Mouse (Mus musculus) kidney, embryonic 16.5 days (tissue): ENCODE data around the gene Rgs10. TPM values are rescaled to one million over a fixed set of nuclear protein-coding genes. Genes with fewer than 3 reads are reported as not detected.

Experiments used
- ATAC-seq: fragments of 200-750 bp; cut with Nextera tagmentation; 2 replicates; pipeline ENCODE4 v1.8.0; 2017; ENCODE audit warnings: moderate TSS enrichment; ENCODE audit not compliant: low FRiP score, low TSS enrichment
- H3K27ac ChIP-seq: fragments of 300-500 bp; sonication (generic); 2 replicates; pipeline ENCODE4 v1.5.1; 2014; ENCODE audit warnings: low read length
- H3K27me3 ChIP-seq: fragments of 300-500 bp; sonication (generic); 2 replicates; pipeline ENCODE4 v1.6.1; 2014; ENCODE audit warnings: low read length, control low read depth, mixed read lengths; ENCODE audit not compliant: insufficient read depth
- H3K36me3 ChIP-seq: fragments of 300-500 bp; sonication (generic); 2 replicates; pipeline ENCODE4 v1.6.1; 2014; ENCODE audit warnings: low read length, control low read depth, mixed read lengths; ENCODE audit not compliant: insufficient read depth
- H3K4me1 ChIP-seq: fragments of 300-500 bp; sonication (generic); 2 replicates; pipeline ENCODE4 v1.6.1; 2014; ENCODE audit warnings: low read length, control low read depth, mixed read lengths; ENCODE audit not compliant: insufficient read depth
- H3K4me2 ChIP-seq: fragments of 300-500 bp; sonication (generic); replicated peaks from 2 replicates; pipeline ENCODE4 v1.6.1; 2014; ENCODE audit warnings: low read depth, low read length
- H3K4me3 ChIP-seq: fragments of 300-500 bp; sonication (generic); 2 replicates; pipeline ENCODE4 v1.5.1; 2014; ENCODE audit warnings: mild to moderate bottlenecking, low read length
- H3K9ac ChIP-seq: fragments of 300-500 bp; sonication (generic); replicated peaks from 2 replicates; pipeline ENCODE4 v1.6.1; 2014; ENCODE audit warnings: low read length
- H3K9me3 ChIP-seq: fragments of 300-500 bp; sonication (generic); 2 replicates; pipeline ENCODE4 v1.6.1; 2016; ENCODE audit warnings: low read length, control low read depth
- WGBS: fragments of 180-500 bp; shearing (Covaris S2); extraction: QIAGEN DNeasy Blood & Tissue Kit; methylation state at CpG from one replicate; pipeline ENCODE4 v1.1.7; 2014; 5-methylcytosine and 5-hydroxymethylcytosine counted together
- polyA plus RNA-seq: library from polyadenylated mRNA; unstranded; fragments of >200 nt; fragmentation: Nextera tagmentation; extraction: Ambion mirVana; gene quantifications from 2 replicates; pipeline ENCODE4 v1.2.1, GENCODE M21; 2015

The Rgs10 gene
- polyA plus RNA-seq, 1 experiment from 2014 or later: 7.7 TPM

- WGBS: 68% methylated on average over 16 of the region's 16 CpGs
- no peaks in the 10 kb centered on the region; the same call in 1 of the 2 replicates for H3K27me3 ChIP-seq
- no peak overlapping the region for H3K4me2 ChIP-seq
- H3K27ac ChIP-seq: peak overlapping the region; percentile 20; the same call in 1 of the 2 replicates
- no peaks in the 10 kb centered on the region for H3K36me3 ChIP-seq
- no peak for ATAC-seq
- H3K9me3 ChIP-seq: no peaks in the 10 kb centered on the region
- no peak overlapping the region for H3K4me3 ChIP-seq
- H3K9ac ChIP-seq: no peak overlapping the region; the same call in 1 of the 2 replicates
- peaks cover 7% of the 10 kb centered on the region; the same call in 1 of the 2 replicates for H3K4me1 ChIP-seq
These were observed 39.3 kb downstream of the Rgs10 start for GRCm38 (mm10) chr7:128379162-128379805.

DNA sequence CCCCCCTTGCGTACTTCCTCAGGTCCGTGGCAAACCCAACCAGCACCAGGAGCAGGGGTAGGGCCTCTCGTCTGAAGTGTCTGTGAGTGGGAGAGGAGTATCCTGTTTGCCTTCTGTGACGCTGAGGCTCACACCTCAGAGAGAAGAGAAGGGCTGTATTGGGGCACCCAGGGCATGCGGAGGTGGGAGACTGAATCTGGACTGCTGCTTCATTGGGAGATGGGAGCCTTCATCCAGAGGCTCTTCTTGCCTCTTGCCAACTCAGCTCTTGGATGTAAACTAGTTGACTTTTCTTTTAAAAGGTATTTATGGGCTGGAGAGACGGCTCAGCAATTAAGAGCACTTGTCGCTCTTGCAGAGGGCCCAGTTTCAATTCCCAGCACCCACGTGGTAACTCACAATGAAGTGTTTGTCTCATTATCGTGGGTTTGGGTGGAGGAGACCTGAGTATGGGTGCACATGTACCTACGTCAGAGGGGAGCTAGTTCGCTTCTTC is 42.3 kb downstream of the Rgs10 start:
- no peaks in the 10 kb centered on the region for H3K36me3 ChIP-seq
- H3K9me3 ChIP-seq: no peaks in the 10 kb centered on the region
- no peaks in the 10 kb centered on the region; the same call in 1 of the 2 replicates for H3K27me3 ChIP-seq
- 69% methylated on average over 11 of the region's 11 CpGs for WGBS
- H3K27ac ChIP-seq: no peak overlapping the region
- no peak overlapping the region for H3K9ac ChIP-seq
- H3K4me3 ChIP-seq: no peak overlapping the region
- no peak for ATAC-seq
- H3K4me1 ChIP-seq: peaks cover 7% of the 10 kb centered on the region; the same call in 1 of the 2 replicates
- no peak overlapping the region for H3K4me2 ChIP-seq

DNA sequence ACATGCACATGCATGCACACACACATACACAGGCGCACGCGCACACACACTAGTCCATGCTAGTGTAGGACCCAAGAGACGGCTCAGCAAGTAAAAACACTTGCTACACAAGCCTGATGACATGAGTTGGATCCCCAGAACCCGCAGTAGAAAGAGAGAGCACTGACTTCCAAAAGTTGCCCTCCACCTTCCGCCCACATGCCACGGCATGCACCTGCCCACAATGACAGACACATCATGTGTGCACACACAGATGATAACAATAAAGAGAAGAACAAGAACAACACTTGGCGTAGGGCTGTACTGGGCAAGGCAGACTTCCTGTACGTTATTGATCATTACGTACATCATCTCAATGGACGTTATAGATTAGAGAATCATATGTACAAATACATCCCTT is 44.4 kb downstream of the Rgs10 start:
- no peak overlapping the region for H3K27ac ChIP-seq
- WGBS: 95% methylated on average over 11 of the region's 11 CpGs
- ATAC-seq: no peak
- H3K9ac ChIP-seq: no peak overlapping the region
- no peaks in the 10 kb centered on the region for H3K9me3 ChIP-seq
- no peak overlapping the region for H3K4me2 ChIP-seq
- H3K4me1 ChIP-seq: no peaks in the 10 kb centered on the region; the same call in 1 of the 2 replicates
- no peaks in the 10 kb centered on the region; the same call in 1 of the 2 replicates for H3K27me3 ChIP-seq
- H3K36me3 ChIP-seq: no peaks in the 10 kb centered on the region
- no peak overlapping the region for H3K4me3 ChIP-seq

GRCm38 (mm10) chr7:128373751-128374150 is 44.8 kb downstream of the Rgs10 start:
- Histone ChIP-seq H3K4me1 (no peaks in the 10 kb centered on the region), H3K36me3 (no peaks in the 10 kb centered on the region), H3K4me3 (no peak overlapping the region), H3K27me3 (no peaks in the 10 kb centered on the region), H3K27ac (no peak overlapping the region), H3K9ac (no peak overlapping the region), H3K9me3 (no peaks in the 10 kb centered on the region), H3K4me2 (no peak overlapping the region)
- no peak for ATAC-seq
- 77% methylated on average over 8 of the region's 8 CpGs for WGBS

- Histone ChIP-seq H3K9ac (no peak overlapping the region), H3K4me2 (no peak overlapping the region), H3K27ac (no peak overlapping the region), H3K4me3 (no peak overlapping the region), H3K27me3 (no peaks in the 10 kb centered on the region), H3K36me3 (no peaks in the 10 kb centered on the region), H3K4me1 (no peaks in the 10 kb centered on the region), H3K9me3 (no peaks in the 10 kb centered on the region)
- 57% methylated on average over 3 of the region's 3 CpGs for WGBS
- ATAC-seq: no peak
These were observed 46.2 kb downstream of the Rgs10 start for GRCm38 (mm10) chr7:128372331-128372730.

- no peak for ATAC-seq
- no peak overlapping the region for H3K4me2 ChIP-seq
- no peaks in the 10 kb centered on the region for H3K9me3 ChIP-seq
- no peaks in the 10 kb centered on the region for H3K27me3 ChIP-seq
- no peak overlapping the region for H3K4me3 ChIP-seq
- WGBS: 59% methylated on average over 12 of the region's 12 CpGs
- H3K27ac ChIP-seq: no peak overlapping the region
- H3K4me1 ChIP-seq: no peaks in the 10 kb centered on the region
- no peaks in the 10 kb centered on the region for H3K36me3 ChIP-seq
- no peak overlapping the region for H3K9ac ChIP-seq
These were observed 49.2 kb downstream of the Rgs10 start for GRCm38 (mm10) chr7:128369366-128369765.

DNA sequence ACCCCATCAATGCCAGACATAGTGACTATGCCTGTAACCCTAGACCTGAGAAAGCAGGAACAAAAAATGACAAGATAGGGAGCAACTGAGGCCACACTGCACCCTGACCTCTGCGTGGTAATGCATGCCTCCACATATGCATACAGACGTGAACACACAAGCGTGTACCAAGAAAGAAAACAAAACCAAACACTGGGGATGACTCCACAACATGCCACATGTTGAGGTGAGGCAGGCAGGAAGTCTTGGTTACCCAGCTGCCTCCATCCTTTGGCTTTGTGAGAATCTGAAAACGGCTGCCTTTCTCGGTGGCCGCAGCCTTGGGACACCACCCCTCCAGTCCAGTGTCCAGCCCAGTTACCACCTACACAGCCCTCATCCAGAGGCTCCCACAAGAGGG is 49.7 kb downstream of the Rgs10 start:
- Histone ChIP-seq H3K27ac (no peak overlapping the region), H3K4me2 (no peak overlapping the region), H3K4me1 (no peaks in the 10 kb centered on the region), H3K9ac (no peak overlapping the region), H3K9me3 (no peaks in the 10 kb centered on the region), H3K36me3 (no peaks in the 10 kb centered on the region), H3K4me3 (no peak overlapping the region), H3K27me3 (no peaks in the 10 kb centered on the region)
- WGBS: 93% methylated on average over 6 of the region's 6 CpGs
- ATAC-seq: no peak

- Histone ChIP-seq H3K27me3 (no peaks in the 10 kb centered on the region), H3K4me3 (no peak overlapping the region), H3K4me2 (no peak overlapping the region), H3K9ac (no peak overlapping the region), H3K9me3 (no peaks in the 10 kb centered on the region), H3K27ac (no peak overlapping the region), H3K4me1 (no peaks in the 10 kb centered on the region), H3K36me3 (no peaks in the 10 kb centered on the region)
- ATAC-seq: no peak
- WGBS: 43% methylated on average over 11 of the region's 11 CpGs
These were observed 51.9 kb downstream of the Rgs10 start for GRCm38 (mm10) chr7:128366654-128367053.

GRCm38 (mm10) chr7:128365096-128365715 is 53.4 kb downstream of the Rgs10 start:
- no peak overlapping the region for H3K4me3 ChIP-seq
- no peak overlapping the region for H3K27ac ChIP-seq
- H3K4me2 ChIP-seq: no peak overlapping the region
- H3K27me3 ChIP-seq: no peaks in the 10 kb centered on the region
- WGBS: 51% methylated on average over 4 of the region's 4 CpGs
- no peak overlapping the region for H3K9ac ChIP-seq
- no peaks in the 10 kb centered on the region for H3K36me3 ChIP-seq
- ATAC-seq: no peak
- no peaks in the 10 kb centered on the region for H3K4me1 ChIP-seq
- H3K9me3 ChIP-seq: no peaks in the 10 kb centered on the region

DNA sequence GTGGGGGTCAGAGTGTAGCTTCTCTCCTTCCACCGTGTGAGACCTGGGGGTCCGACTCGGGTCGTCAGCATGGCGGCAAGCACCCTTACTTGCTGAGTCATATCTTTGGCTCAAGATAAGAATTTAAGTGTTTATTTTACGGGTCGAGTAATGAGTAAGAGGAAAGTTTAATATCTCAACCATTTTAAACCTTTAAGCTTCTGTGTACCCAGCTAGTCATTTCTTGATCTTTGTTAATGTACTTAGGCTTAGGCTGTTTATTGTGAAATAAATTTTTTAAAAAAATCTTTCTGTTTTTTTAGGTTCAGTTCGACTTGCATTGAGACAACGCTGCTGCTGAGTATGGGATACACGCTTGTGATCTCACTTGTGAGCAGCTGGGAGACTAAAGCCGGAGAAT is 54.0 kb downstream of the Rgs10 start:
- Histone ChIP-seq H3K36me3 (no peaks in the 10 kb centered on the region), H3K4me2 (no peak overlapping the region), H3K4me3 (no peak overlapping the region), H3K27ac (no peak overlapping the region), H3K9me3 (no peaks in the 10 kb centered on the region), H3K4me1 (no peaks in the 10 kb centered on the region), H3K9ac (no peak overlapping the region), H3K27me3 (no peaks in the 10 kb centered on the region)
- no peak for ATAC-seq
- 75% methylated on average over 11 of the region's 11 CpGs for WGBS
